Mouse (Mus musculus): Measurements from ENCODE around the gene Poc1b.

GRCm38 (mm10) chr10:99097374-99097773, 9.5 kb upstream of the Poc1b start:
- no peak for TF ChIP-seq POLR2A (IDR thresholded peaks at IDR 0.05; ENCODE audit: borderline replicate concordance, insufficient read depth, low read length)
- peak; percentile 43; the same call in 1 of the 2 replicates for TF ChIP-seq CTCF (IDR thresholded peaks at IDR 0.05; ENCODE audit: borderline replicate concordance, insufficient read depth, low read depth, low read length)
